Mouse (Mus musculus): ENCODE data around the gene Ppp1r21. TPM values are rescaled to one million over a fixed set of nuclear protein-coding genes. Genes with fewer than 3 reads are reported as not detected.

The Ppp1r21 gene
- polyA plus RNA-seq, 1 experiment: 26.5 TPM

DNA sequence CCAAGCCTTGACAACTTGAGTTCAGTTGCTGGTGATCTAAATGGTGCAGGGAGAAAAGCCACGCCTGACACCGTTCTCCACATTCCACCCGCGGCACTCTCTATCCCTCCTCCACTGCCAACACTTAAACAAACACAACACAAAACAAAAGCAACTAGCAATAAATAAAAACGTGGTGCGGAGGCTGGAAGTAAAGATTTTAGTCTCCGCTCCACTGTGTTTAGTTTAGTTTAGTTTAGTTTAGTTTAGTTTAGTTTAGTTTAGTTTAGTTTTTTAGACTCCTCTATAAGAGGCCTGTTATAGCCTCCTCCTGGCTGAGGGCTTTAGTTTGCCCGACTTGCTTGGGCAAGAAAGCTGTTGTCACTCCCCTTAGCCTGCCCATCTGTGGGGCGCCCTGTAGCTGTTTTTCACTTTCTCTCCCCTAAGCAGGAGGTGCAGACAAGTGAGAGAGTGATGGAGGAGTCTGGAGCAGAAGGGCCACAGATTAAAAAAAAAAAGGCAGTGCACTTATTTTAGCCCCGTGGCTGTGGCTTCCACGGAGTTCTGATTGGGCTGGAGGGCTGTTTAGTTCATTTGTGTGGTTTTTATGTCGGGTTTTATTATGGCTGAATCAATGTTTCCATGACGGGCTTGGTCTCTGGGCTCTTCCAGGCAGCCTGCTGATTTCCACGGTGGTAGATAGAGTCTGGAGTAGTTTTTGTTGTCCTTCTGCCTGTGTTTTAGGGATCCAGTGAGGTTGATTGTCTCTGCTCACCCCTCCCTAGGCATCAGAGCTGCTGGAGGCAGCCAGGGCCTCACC, 68.9 kb downstream of the Ppp1r21 start:
- 54% methylated on average over 14 of the region's 14 CpGs for WGBS
- H3K4me1 ChIP-seq (ENCODE audit: control insufficient read depth, insufficient read depth, low read length): peaks cover 2% of the 10 kb centered on the region; the same call in 1 of the 2 replicates
- H3K27ac ChIP-seq (ENCODE audit: control insufficient read depth, insufficient read depth, low read depth, low read length, poor library complexity): no peak overlapping the region
- no peak overlapping the region for H3K4me3 ChIP-seq (replicated peaks; ENCODE audit: control insufficient read depth, low read depth, low read length)
- TF ChIP-seq POLR2A (IDR thresholded peaks at IDR 0.05; ENCODE audit: borderline replicate concordance, control insufficient read depth, low read depth, low read length) (no peak), CTCF (IDR thresholded peaks at IDR 0.05; ENCODE audit: control insufficient read depth, insufficient read depth, low read length) (no peak)

GRCm38 (mm10) chr17:88600492-88601026, 70.6 kb downstream of the Ppp1r21 start:
- H3K4me3 ChIP-seq (replicated peaks; ENCODE audit: control insufficient read depth, low read depth, low read length): no peak overlapping the region
- WGBS: 67% methylated on average over 8 of the region's 8 CpGs
- no peak for TF ChIP-seq CTCF (IDR thresholded peaks at IDR 0.05; ENCODE audit: control insufficient read depth, insufficient read depth, low read length)
- no peak for TF ChIP-seq POLR2A (IDR thresholded peaks at IDR 0.05; ENCODE audit: borderline replicate concordance, control insufficient read depth, low read depth, low read length)

GRCm38 (mm10) chr17:88603943-88604342, 74.0 kb downstream of the Ppp1r21 start:
- Histone ChIP-seq H3K4me3 (replicated peaks; ENCODE audit: control insufficient read depth, low read depth, low read length) (no peak overlapping the region), H3K4me1 (ENCODE audit: control insufficient read depth, insufficient read depth, low read length) (no peaks in the 10 kb centered on the region), H3K27ac (ENCODE audit: control insufficient read depth, insufficient read depth, low read depth, low read length, poor library complexity) (no peak overlapping the region)
- WGBS: 87% methylated on average over 11 of the region's 11 CpGs
- TF ChIP-seq POLR2A (IDR thresholded peaks at IDR 0.05; ENCODE audit: borderline replicate concordance, control insufficient read depth, low read depth, low read length) (no peak), CTCF (IDR thresholded peaks at IDR 0.05; ENCODE audit: control insufficient read depth, insufficient read depth, low read length) (no peak)

More at GRCm38 (mm10) chr17:88600492-88601026, 70.6 kb downstream of the Ppp1r21 start:
- Histone ChIP-seq H3K27ac (ENCODE audit: control insufficient read depth, insufficient read depth, low read depth, low read length, poor library complexity) (no peak overlapping the region), H3K4me1 (ENCODE audit: control insufficient read depth, insufficient read depth, low read length) (peaks cover 2% of the 10 kb centered on the region; the same call in 1 of the 2 replicates)

DNA sequence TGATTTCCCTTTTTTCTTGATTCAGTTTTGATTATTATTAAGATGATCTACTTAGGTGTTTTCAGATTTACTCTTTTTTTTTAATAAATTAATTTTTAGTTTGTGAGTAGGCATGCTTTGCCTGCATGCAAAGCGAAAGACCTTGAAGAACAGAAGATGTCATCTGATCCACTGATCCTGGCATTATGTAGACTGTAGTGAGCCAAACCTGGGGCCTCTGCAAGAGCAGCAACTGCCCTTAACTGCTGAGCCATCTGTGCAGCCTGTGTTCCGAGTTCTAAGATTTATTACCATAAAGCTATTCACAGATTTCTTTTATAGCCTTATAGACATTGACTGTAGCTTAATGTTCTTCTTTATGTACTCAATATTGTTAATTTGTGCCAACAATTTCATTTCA, 76.1 kb downstream of the Ppp1r21 start:
- 76% methylated on average over 2 of the region's 2 CpGs for WGBS
- H3K4me3 ChIP-seq (replicated peaks; ENCODE audit: control insufficient read depth, low read depth, low read length): no peak overlapping the region
- H3K27ac ChIP-seq (ENCODE audit: control insufficient read depth, insufficient read depth, low read depth, low read length, poor library complexity): no peak overlapping the region
- no peak for TF ChIP-seq CTCF (IDR thresholded peaks at IDR 0.05; ENCODE audit: control insufficient read depth, insufficient read depth, low read length)
- no peak for TF ChIP-seq POLR2A (IDR thresholded peaks at IDR 0.05; ENCODE audit: borderline replicate concordance, control insufficient read depth, low read depth, low read length)
- no peaks in the 10 kb centered on the region for H3K4me1 ChIP-seq (ENCODE audit: control insufficient read depth, insufficient read depth, low read length)

DNA sequence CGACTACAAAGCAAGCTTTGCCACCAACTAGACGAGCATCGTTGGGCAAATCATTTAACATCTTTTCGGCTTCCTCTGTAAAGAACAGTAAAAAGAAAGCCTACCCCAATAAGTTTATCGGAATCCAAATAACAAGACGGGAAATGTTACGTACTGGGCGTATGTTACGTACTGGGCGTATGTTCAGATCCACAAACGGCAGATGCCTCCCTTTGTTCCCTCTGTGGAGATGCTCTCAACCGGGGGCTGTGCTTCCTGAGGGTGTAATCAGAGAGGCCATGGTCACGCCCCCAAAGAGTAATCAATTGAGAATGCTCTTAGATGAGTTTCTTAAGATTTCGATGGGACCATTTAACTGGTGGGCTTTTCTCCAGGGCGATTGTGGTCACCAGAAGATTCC, 79.4 kb downstream of the Ppp1r21 start:
- Histone ChIP-seq H3K4me1 (ENCODE audit: control insufficient read depth, insufficient read depth, low read length) (no peaks in the 10 kb centered on the region), H3K4me3 (replicated peaks; ENCODE audit: control insufficient read depth, low read depth, low read length) (no peak overlapping the region), H3K27ac (ENCODE audit: control insufficient read depth, insufficient read depth, low read depth, low read length, poor library complexity) (no peak overlapping the region)
- TF ChIP-seq CTCF (IDR thresholded peaks at IDR 0.05; ENCODE audit: control insufficient read depth, insufficient read depth, low read length): no peak
- TF ChIP-seq POLR2A (IDR thresholded peaks at IDR 0.05; ENCODE audit: borderline replicate concordance, control insufficient read depth, low read depth, low read length): no peak
- 81% methylated on average over 15 of the region's 15 CpGs for WGBS

DNA sequence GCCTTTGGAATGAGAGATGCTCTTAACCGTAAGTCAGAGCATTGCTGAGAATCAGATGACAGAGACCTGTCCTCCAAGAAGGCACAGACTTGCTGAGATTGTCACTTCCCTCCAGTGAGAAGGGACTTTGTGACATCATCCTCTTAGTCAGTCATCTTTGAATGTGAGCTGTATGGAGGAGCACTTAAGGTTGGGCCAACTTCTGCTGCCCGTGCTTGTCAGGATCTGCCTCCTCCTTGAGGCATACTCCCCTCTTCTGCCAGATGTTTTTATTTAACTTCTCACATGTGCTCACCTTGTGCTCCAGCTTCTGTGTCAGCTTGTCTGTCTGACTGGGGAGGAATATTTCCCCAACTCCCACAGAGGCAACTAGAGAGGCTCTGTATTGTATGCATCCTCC, 81.1 kb downstream of the Ppp1r21 start:
- no peaks in the 10 kb centered on the region for H3K4me1 ChIP-seq (ENCODE audit: control insufficient read depth, insufficient read depth, low read length)
- TF ChIP-seq CTCF (IDR thresholded peaks at IDR 0.05; ENCODE audit: control insufficient read depth, insufficient read depth, low read length) (no peak), POLR2A (IDR thresholded peaks at IDR 0.05; ENCODE audit: borderline replicate concordance, control insufficient read depth, low read depth, low read length) (no peak)
- 73% methylated on average over 2 of the region's 2 CpGs for WGBS
- no peak overlapping the region for H3K4me3 ChIP-seq (replicated peaks; ENCODE audit: control insufficient read depth, low read depth, low read length)
- no peak overlapping the region for H3K27ac ChIP-seq (ENCODE audit: control insufficient read depth, insufficient read depth, low read depth, low read length, poor library complexity)

DNA sequence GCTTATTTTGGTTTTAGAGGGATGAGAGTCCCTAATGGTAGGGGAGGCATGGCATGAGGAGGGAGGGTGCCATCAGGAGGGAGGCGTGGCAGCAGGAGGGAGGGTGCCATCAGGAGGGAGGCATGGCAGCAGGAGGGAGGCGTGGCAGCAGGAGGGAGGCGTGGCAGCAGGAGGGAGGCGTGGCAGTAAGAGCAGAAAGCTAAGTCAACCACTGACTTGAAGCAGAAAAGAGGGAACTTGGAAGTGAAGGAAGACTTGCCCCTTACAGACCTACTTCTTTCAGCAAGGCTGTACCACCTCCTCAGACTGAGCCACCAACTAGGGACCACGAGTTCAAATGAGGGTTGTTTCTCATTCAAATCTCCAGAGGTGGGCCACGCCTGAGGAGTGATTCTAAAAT, 83.3 kb downstream of the Ppp1r21 start:
- no peak for TF ChIP-seq CTCF (IDR thresholded peaks at IDR 0.05; ENCODE audit: control insufficient read depth, insufficient read depth, low read length)
- no peak for TF ChIP-seq POLR2A (IDR thresholded peaks at IDR 0.05; ENCODE audit: borderline replicate concordance, control insufficient read depth, low read depth, low read length)
- Histone ChIP-seq H3K27ac (ENCODE audit: control insufficient read depth, insufficient read depth, low read depth, low read length, poor library complexity) (no peak overlapping the region), H3K4me1 (ENCODE audit: control insufficient read depth, insufficient read depth, low read length) (no peaks in the 10 kb centered on the region), H3K4me3 (replicated peaks; ENCODE audit: control insufficient read depth, low read depth, low read length) (no peak overlapping the region)
- 58% methylated on average over 6 of the region's 6 CpGs for WGBS

DNA sequence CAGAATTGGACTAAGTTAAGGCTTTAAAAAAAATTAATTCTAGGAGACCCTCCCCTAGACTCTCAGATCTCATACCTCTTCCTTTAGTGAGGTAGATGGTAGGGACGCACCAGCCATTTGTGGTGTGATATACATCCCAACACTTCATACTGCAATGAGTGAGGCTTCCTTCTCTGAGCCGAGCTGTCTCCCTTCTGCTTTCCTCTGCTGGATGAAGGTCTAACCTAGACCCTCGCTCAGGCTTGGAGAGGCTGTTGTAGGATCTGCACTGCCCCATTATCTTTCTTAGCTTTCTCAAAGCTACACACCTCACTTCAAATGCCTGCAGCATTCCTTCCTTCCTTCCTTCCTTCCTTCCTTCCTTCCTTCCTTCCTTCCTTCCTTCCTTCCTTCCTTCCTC, 83.8 kb downstream of the Ppp1r21 start:
- H3K4me1 ChIP-seq (ENCODE audit: control insufficient read depth, insufficient read depth, low read length): no peaks in the 10 kb centered on the region
- TF ChIP-seq CTCF (IDR thresholded peaks at IDR 0.05; ENCODE audit: control insufficient read depth, insufficient read depth, low read length): no peak
- no peak for TF ChIP-seq POLR2A (IDR thresholded peaks at IDR 0.05; ENCODE audit: borderline replicate concordance, control insufficient read depth, low read depth, low read length)
- H3K27ac ChIP-seq (ENCODE audit: control insufficient read depth, insufficient read depth, low read depth, low read length, poor library complexity): no peak overlapping the region
- WGBS: 80% methylated on average over 3 of the region's 3 CpGs
- H3K4me3 ChIP-seq (replicated peaks; ENCODE audit: control insufficient read depth, low read depth, low read length): no peak overlapping the region

Data from bone marrow, adult 2 months (tissue).